Mouse (Mus musculus): ENCODE measurements around the gene Cpne2.

Gene Cpne2

DNA sequence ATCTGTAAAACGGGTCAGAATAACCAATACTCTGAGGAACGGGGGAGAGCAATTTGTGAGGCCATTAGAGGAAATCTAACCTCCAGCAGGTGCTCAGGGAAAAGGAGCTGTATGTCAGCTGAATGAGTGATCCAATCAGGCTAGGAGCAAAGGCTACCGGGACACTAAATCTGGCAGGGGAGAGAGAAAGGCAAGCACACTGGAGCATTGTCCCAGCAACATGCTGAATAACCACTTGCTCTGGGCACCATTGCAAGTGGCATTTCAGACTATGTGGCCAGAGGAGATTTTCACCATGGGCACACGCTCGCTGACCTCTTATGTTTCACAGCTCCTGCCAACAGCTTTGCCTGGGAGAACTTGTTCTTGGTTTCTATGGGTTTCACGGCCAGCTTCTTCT, 49.8 kb downstream of the Cpne2 start:
- DNase-seq: no peak

DNA sequence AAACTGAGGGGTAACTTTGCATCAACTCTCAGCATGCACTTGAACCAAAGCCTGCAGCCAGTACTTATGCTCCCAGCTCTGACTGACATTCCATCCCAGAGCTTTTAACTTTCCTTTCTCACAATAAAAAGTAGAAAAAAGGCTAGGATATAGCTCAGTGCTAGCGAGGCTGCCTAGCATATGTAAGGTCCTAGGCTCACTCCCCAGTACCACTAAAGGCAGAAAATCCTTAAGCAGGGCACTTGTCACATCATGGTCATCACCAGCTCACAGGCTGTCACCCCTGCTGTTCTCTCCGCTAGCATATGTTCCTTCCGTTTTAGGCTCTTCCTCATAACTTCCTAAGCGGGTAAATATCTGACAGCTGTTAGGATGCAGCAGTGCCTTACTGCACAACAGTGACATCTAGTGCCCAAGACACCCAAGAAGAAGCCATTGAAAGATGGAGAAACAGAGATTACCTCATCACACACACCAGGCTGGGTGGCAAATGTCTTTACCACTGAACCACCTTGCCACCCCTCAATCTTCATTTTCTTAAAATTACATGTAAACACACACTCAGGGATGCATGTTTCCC, 51.5 kb downstream of the Cpne2 start:
- no peak for DNase-seq

DNA sequence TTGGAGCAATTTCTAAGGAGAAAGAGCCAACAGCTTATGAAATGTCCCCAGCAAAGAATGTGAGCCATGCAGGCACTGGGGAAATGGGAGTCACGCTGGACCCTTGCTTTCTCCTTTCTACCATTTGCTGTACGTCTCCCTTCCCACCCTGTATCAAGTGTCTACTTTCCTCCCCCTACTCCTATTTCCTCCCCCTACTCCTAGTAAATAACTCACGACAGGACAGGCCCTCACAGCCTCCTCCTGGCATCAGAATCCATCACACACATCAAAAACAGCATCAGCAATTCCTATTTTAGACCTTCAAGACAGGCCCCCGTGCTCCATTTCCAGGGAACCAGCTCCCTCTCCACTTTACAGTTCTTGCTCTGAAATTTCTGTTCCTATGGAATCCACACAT, 58.9 kb downstream of the Cpne2 start:
- DNase-seq: no peak

DNA sequence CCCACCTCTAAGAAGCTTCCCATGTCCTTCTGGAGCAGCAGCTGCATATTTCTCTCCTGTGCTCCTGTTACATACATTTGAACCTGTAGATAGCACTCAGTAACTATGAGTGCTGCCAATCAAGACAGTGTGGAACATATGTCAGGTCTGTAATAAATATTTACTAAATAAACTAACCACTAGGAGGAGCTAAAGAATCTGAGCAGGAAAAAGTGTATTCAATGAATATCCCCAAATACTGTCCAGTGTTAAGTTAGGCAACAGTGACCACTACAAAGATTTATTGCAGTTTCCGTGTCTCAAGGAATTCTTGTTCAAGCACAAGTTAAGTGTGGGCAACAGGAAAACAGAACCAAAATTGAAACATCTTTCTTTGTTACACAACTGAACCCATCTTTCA, 61.4 kb downstream of the Cpne2 start:
- DNase-seq: no peak

DNA sequence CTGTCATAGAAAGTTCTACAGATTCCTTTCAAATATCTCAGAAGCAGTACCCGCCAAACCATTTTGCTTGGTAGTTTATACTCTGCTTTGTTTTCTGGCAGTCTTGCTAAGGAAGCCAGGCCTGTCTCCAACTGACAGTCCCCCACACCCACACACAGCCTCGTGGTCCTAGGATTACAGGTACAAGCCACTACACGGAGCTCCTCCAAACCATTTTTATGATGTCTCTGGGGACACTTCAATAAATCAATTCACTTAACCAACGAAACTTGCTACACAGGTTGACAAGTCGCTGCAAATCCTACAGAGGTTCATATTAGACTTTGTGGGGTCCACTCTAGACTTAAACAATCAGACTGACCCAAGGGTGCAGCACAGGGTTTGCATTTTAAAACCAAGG, 67.7 kb downstream of the Cpne2 start:
- no peak for DNase-seq

DNA sequence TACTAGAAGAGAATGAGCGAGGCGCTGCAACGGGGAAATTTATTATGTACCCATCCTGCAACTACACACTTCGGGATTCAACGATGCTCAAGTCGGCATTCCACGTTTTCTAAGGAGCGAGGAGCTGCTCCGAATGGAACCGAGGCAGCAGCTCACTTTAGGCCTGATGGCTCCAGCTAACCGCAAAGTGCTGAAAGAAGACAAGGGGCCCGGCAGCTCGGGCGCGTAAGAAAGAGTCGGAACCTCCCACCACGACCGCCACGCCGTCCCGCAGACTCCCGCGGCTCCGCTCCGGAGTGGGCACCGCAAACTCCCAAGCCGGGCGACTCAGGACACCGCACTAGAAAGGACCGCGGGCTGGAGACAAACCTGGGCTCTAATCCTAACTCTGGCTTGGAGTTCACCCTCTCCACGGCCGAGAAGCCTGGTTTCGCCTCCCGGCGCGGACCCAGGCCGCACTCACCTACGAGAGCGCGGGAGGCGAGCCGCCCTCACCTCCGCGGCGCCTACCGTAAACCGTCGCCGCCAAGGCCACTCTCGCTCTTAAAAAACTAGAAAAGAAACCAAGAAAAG, 68.3 kb downstream of the Cpne2 start:
- DNase-seq: no peak

DNA sequence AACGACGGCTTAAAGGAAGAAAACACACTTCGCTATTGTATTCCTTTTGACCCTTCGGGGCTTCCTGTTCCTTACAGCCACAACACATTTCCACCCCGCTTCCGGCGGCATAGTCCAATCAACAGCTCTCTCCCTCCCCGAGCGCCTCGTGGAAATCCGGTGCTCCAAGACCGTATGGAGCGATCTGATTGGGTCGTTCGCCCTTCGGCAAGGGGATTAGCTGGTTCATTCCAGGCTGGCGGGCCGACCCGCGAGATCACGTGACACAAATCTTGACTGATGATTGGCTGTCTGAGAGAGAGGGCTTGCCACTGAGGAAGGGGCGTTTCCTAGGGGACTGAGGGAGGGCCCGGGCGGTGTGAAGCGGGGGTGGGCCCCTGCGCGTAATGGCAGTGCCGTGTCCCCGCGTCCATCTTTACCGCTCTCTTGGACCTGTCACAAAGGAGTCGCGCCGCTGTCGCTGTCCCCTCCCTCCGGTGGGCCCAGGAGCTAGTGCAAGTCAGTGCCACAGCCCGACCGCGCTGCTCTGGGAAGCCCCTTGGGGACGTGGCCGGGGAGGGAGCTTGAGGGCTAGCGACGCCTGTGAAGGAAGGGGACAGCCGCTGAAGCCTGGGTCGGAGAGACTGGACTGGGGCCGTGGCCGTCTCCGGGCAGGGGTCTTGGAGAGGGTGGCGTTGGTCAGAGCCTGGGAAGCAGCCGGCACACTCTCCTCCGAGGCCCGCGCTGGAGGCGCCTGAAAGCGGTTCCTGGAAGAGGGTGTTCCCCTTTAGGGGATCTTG, 69.0 kb downstream of the Cpne2 start, which contains the start of the genes Rspry1 and Fam192a:
Gene Rspry1 (plus strand): TSS at position 331 of the 779 bp plus-strand sequence.
Gene Fam192a (minus strand): TSS at position 391 of the 779 bp plus-strand sequence.
- DNase-seq: peak; percentile 100

DNA sequence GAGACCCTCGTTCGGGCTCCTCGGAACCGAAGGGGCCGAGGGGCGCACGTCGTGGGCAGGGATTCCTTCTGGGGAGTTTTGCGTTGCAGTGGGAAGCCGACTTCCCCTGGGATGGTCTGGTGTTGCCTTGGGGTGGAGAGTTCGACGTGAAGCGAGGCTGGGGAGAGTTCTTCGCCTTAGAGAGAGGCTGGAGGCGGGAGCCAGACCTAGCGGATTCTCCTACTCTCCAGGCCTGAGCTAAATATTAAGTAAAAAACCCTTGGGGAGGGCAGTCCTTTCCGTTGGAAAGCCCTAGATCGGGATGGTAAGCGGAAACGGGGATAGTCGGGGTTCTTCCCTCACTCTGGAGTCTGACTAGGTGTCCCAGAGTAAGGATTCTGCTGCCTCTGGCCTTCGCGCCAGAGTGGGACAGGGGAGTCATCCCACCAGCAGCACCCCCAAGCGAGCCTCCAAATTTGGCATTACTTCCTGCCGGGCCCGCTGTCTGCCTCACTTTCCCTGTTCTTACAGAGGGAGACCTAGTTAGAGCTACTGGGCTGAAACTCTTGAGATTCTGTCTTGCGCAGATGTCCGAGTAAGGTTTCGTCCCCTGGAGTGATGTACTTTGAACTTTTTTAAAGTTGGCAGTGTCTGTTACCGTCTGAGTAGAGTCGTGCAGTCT, 69.8 kb downstream of the Cpne2 start:
- peak; percentile 15 for DNase-seq

DNA sequence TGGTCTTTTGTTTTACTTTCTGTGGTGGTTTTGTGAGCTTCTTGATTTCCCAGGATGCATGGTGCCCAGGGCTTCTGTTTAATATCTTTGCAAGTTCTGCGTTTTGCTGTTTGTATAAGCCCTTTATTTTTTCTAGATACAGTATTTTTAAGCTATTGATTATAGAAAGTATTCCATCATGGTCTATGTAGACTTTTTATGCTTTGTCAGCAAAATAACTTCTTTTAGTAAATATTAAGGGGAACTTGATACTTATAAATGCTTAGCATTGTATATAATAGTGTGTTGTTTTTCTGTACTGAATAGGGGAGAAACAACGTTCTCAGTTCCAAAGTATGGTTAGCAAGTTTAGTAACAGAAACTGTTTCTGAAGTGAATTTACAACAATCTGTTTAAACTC, 71.2 kb downstream of the Cpne2 start:
- no peak for DNase-seq

DNA sequence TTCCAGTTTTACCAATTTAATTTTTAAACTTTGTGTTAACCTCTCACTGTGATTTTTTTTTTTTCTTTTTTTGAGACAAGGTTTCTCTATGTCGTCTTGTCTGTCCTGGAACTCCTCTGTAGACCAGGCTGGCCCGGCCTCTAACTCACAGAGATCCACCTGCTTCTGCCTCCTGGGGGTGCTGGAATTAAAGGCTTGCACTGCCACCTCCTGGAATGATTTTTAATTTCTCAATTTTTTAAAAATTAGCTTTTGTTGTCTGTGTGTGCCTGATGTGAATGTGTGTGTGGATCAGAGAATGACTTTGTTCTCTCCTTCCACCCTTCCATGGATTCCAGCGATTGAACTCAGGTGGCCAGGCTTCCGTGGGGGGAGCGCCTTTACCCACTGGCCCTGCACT, 74.3 kb downstream of the Cpne2 start:
- DNase-seq: no peak

Data from cerebellum, adult 8-10 months (tissue).